Mouse (Mus musculus) intestine, embryonic 16.5 days (tissue): ENCODE data around the gene Lrrc7. TPM values are rescaled to one million over a fixed set of nuclear protein-coding genes. Genes with fewer than 3 reads are reported as not detected.

Source experiments
- ATAC-seq: fragments of 200-750 bp; cut with Nextera tagmentation; 2 replicates; pipeline ENCODE4 v1.8.0; 2017; ENCODE audit warnings: moderate TSS enrichment, moderate library complexity
- H3K27ac ChIP-seq: fragments of 300-500 bp; sonication (generic); 2 replicates; pipeline ENCODE4 v1.5.1; 2014; ENCODE audit warnings: mild to moderate bottlenecking, low read length
- H3K27me3 ChIP-seq: fragments of 300-500 bp; sonication (generic); replicated peaks from 2 replicates; pipeline ENCODE4 v1.6.1; 2014; ENCODE audit warnings: low read length, control low read depth, mixed read lengths; ENCODE audit not compliant: control insufficient read depth, insufficient read depth
- H3K36me3 ChIP-seq: fragments of 300-500 bp; sonication (generic); 2 replicates; pipeline ENCODE4 v1.6.1; 2014; ENCODE audit warnings: low read length, control low read depth; ENCODE audit not compliant: control insufficient read depth, insufficient read depth
- H3K4me1 ChIP-seq: fragments of 300-500 bp; sonication (generic); 2 replicates; pipeline ENCODE4 v1.6.1; 2014; ENCODE audit warnings: low read length, control low read depth, mixed read lengths; ENCODE audit not compliant: control insufficient read depth, insufficient read depth
- H3K4me2 ChIP-seq: fragments of 300-500 bp; sonication (generic); 2 replicates; pipeline ENCODE4 v1.6.1; 2014; ENCODE audit warnings: low read depth, low read length, control low read depth
- H3K4me3 ChIP-seq: fragments of 300-500 bp; sonication (generic); 2 replicates; pipeline ENCODE4 v1.5.1; 2014; ENCODE audit warnings: mild to moderate bottlenecking, low read length
- H3K9ac ChIP-seq: fragments of 300-500 bp; sonication (generic); 2 replicates; pipeline ENCODE4 v1.6.1; 2014; ENCODE audit warnings: low read depth, low read length
- H3K9me3 ChIP-seq: fragments of 300-500 bp; sonication (generic); 2 replicates; pipeline ENCODE4 v1.6.1; 2016; ENCODE audit warnings: low read length, control low read depth; ENCODE audit not compliant: control insufficient read depth
- WGBS: fragments of 180-500 bp; shearing (Covaris S2); extraction: QIAGEN DNeasy Blood & Tissue Kit; methylation state at CpG from one replicate; pipeline ENCODE4 v1.1.7; 2014; 5-methylcytosine and 5-hydroxymethylcytosine counted together
- polyA plus RNA-seq: library from polyadenylated mRNA; unstranded; fragments of >200 nt; fragmentation: Nextera tagmentation; extraction: Ambion mirVana; gene quantifications from 2 replicates; pipeline ENCODE4 v1.2.1, GENCODE M21; 2015

Gene Lrrc7
- polyA plus RNA-seq, 1 experiment from 2014 or later: 0.88 TPM

DNA sequence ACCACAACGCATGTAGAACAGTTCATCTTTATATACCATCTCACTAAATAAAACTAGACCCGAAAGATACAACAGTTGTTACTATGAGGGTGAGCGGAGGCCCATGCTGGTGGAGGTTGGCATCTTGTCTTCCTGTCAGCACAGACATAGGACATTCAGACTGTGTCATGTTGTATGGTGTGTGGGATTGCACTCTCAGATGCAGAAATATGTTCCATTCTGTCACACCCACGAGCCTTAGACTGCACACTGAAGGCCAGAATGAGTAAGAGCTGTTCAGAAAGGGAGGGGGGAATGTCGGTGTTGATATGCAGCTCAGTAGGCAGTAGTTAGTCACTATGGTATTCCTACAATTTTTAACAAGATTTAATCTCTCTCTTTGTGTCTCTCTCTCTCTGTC lies 9.9 kb downstream of the Lrrc7 start:
- ATAC-seq: no peak
- H3K27ac ChIP-seq: no peak overlapping the region
- H3K4me1 ChIP-seq: no peaks in the 10 kb centered on the region
- no peaks in the 10 kb centered on the region for H3K36me3 ChIP-seq
- no peak overlapping the region for H3K4me2 ChIP-seq
- H3K4me3 ChIP-seq: no peak overlapping the region
- H3K9ac ChIP-seq: no peak overlapping the region
- H3K9me3 ChIP-seq: no peaks in the 10 kb centered on the region
- 74% methylated on average over 5 of the region's 5 CpGs for whole genome bisulfite sequencing
- no peaks in the 10 kb centered on the region for H3K27me3 ChIP-seq

DNA sequence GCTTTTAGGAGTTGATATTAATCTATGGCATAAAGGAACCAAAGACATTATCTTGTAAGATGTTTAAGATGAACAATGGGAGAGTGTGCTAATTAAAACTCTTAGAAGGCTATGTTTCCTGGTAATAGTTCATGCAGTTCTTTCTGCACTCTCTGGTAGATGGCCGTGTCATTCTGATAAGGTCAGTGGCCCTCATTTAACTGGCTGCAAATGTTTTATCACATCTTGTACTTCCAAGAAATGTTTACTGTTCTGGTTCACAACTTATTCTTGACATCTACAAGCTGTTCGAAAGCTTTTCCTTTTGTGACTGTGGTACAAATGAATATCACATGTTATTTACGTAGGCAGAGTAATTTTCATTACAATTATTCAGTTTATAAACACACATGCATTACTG lies 18.5 kb downstream of the Lrrc7 start:
- Histone ChIP-seq H3K36me3 (no peaks in the 10 kb centered on the region), H3K4me2 (no peak overlapping the region), H3K27ac (no peak overlapping the region), H3K9ac (no peak overlapping the region), H3K4me3 (no peak overlapping the region), H3K4me1 (no peaks in the 10 kb centered on the region), H3K9me3 (no peaks in the 10 kb centered on the region), H3K27me3 (no peaks in the 10 kb centered on the region)
- ATAC-seq: peak; percentile 48; the same call in 1 of the 2 replicates
- WGBS: 47% methylated on average over 3 of the region's 3 CpGs

DNA sequence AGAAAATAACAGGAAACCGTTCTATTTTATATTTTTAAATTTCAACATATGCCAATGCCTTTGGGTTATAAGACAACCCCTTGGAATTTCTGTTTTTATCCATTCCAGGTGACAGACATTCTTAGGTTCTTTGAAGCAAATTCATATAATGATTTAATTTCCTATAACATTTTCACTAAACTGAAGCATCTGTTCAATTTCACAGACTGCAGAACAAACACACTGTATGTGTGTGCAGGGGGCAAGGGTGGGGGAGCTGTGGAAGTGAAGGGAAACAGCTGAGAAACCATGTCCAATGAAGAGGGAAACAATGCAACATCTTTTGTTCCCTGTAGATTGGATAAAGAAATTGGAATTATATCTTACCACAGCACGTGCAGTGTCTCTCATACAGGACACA lies 29.2 kb downstream of the Lrrc7 start:
- no peaks in the 10 kb centered on the region for H3K4me1 ChIP-seq
- ATAC-seq: no peak
- no peak overlapping the region for H3K27ac ChIP-seq
- 79% methylated on average over 2 of the region's 2 CpGs for WGBS
- no peak overlapping the region for H3K9ac ChIP-seq
- H3K4me2 ChIP-seq: no peak overlapping the region
- no peaks in the 10 kb centered on the region for H3K9me3 ChIP-seq
- H3K36me3 ChIP-seq: no peaks in the 10 kb centered on the region
- no peaks in the 10 kb centered on the region for H3K27me3 ChIP-seq
- H3K4me3 ChIP-seq: no peak overlapping the region

DNA sequence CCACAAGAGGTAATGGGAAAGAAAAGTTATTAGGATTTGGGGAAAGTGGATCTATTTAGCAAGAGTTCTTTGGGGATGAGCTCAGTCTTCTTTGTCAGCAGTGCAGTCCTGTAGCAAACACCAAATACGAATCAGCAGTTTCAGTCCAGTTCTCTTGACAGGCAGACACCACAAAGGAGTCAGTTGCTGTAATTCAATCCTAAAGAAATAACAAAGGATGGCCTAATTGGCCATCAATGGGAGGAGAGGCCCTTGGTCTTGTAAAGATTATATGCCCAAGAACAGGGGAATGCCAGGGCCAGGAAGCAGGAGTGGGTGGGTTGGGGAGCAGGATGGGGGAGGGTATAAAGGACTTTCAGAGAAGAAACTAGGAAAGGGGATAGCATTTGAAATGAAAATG lies 33.5 kb downstream of the Lrrc7 start:
- Histone ChIP-seq H3K4me1 (no peaks in the 10 kb centered on the region), H3K4me2 (no peak overlapping the region), H3K4me3 (no peak overlapping the region), H3K9me3 (no peaks in the 10 kb centered on the region), H3K36me3 (no peaks in the 10 kb centered on the region), H3K27me3 (no peaks in the 10 kb centered on the region), H3K27ac (no peak overlapping the region), H3K9ac (no peak overlapping the region)
- 70% methylated on average over 1 of the region's 1 CpGs for WGBS
- ATAC-seq: no peak

DNA sequence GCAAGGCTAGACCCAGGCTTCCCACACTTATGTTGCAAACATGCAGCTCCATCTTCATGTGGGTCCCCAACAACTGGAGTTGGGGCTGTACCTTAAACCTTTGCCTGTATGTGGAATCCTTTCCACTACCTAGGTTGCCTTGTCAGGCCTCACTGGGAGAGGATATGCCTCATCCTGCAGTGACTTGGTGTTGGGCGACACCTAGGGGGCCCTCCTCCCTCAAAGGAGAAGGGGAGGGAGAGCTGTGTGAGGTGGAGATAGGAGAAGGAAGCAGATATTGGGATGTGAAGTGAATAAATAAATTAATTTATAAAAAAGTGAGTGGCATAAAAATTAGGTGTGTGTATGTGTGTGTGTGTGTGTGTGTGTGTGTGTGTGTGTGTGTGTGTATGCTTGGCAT lies 68.3 kb downstream of the Lrrc7 start:
- Histone ChIP-seq H3K9ac (no peak overlapping the region), H3K27me3 (no peaks in the 10 kb centered on the region), H3K4me3 (no peak overlapping the region), H3K27ac (no peak overlapping the region), H3K36me3 (no peaks in the 10 kb centered on the region), H3K9me3 (no peaks in the 10 kb centered on the region), H3K4me2 (no peak overlapping the region), H3K4me1 (no peaks in the 10 kb centered on the region)
- ATAC-seq: no peak
- WGBS: 94% methylated on average over 1 of the region's 1 CpGs

DNA sequence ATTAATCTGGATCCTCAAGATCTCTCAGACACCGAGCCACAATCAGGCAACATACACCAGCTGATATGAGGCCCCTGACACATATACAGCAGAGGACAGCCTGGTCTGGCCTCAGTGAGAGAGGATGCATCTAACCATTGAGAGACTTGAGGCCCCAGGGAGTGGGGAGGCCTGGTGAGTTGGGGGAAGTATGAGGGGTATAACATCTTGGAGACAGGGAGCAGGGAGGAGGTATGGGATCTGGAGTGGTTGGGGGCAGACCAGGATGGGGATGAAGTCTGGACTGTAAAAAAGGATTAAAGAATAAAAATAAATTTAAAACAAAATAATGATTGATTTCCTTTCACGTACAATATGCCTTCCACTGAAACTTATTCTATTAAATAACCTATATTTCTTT lies 82.3 kb downstream of the Lrrc7 start:
- Histone ChIP-seq H3K4me2 (no peak overlapping the region), H3K9ac (no peak overlapping the region), H3K36me3 (no peaks in the 10 kb centered on the region), H3K9me3 (no peaks in the 10 kb centered on the region), H3K4me3 (no peak overlapping the region), H3K27me3 (no peaks in the 10 kb centered on the region), H3K27ac (no peak overlapping the region), H3K4me1 (no peaks in the 10 kb centered on the region)
- 88% methylated on average over 2 of the region's 2 CpGs for WGBS
- no peak for ATAC-seq

DNA sequence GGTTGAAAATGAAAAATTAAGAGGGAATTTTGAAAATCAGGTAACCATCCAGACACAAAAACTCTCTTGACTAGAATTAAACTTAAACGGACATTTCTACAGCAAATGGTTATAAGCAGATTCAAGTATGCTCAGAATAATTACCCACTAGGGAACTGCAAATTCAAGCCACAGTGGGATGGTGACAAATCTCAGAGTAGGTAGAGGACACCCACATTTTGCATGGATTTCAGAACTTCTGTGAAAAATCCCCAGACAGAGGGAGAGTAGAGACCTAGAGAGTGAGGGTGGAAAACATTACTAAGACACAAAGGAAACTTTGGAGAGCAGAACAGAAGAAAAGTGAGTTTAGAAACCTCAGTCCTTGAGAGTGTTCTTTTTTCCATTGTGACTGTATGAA lies 161.4 kb downstream of the Lrrc7 start:
- no peaks in the 10 kb centered on the region for H3K27me3 ChIP-seq
- ATAC-seq: no peak
- 84% methylated on average over 1 of the region's 1 CpGs for WGBS

DNA sequence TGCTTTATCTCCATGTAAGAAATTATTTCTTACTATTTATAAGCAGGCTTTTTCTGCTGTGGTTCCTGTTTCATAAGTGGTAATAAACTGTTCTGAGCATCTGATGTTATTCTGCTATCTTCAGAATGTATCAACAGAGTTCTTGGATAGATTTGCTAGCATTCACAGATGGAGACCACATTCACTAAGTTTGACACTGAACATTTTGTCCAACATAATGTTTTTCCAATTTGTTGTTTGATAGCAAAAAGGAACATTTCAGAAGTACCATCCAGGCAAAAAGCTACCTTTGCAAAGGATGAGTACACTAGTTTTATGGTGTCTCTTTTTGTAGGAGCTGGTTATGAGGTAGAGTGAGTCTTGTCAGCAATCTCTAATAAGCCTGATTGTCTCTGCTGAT lies 170.5 kb downstream of the Lrrc7 start:
- no peak overlapping the region for H3K27ac ChIP-seq
- ATAC-seq: no peak

More for the DNA sequence above, 161.4 kb downstream of the Lrrc7 start:
- Histone ChIP-seq H3K9ac (no peak overlapping the region), H3K4me1 (no peaks in the 10 kb centered on the region), H3K4me3 (no peak overlapping the region), H3K9me3 (no peaks in the 10 kb centered on the region), H3K36me3 (no peaks in the 10 kb centered on the region), H3K27ac (no peak overlapping the region), H3K4me2 (no peak overlapping the region)

DNA sequence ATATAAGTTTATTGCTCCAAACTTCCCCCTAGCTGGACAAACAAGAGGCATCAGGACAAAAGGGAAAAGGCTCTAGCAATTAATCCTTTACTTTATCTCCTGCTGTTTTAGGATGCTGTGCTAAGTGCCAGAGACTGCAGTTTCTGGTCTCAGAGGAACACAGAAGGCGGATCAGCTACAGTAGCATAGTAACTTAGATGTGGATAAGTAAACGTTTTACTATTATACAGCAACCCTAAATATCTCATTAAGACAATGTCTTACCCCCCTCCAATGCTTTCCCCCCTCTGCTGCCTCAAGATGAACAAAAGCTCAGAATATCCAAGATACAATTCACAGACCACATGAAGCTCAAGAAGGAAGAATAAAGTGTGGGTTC lies 174.0 kb downstream of the Lrrc7 start:
- Histone ChIP-seq H3K4me2 (no peak overlapping the region), H3K9me3 (no peaks in the 10 kb centered on the region), H3K4me3 (no peak overlapping the region), H3K27ac (no peak overlapping the region), H3K36me3 (no peaks in the 10 kb centered on the region), H3K4me1 (no peaks in the 10 kb centered on the region), H3K9ac (no peak overlapping the region), H3K27me3 (no peaks in the 10 kb centered on the region)
- ATAC-seq: no peak
- WGBS: 46% methylated on average over 2 of the region's 2 CpGs

More for the DNA sequence above, 170.5 kb downstream of the Lrrc7 start:
- Histone ChIP-seq H3K4me2 (no peak overlapping the region), H3K9me3 (no peaks in the 10 kb centered on the region), H3K27me3 (0 out of 2 replicates have a peak, but pooled peaks cover 4% of the 10 kb centered on the region), H3K4me3 (no peak overlapping the region), H3K4me1 (no peaks in the 10 kb centered on the region), H3K9ac (no peak overlapping the region), H3K36me3 (no peaks in the 10 kb centered on the region)

DNA sequence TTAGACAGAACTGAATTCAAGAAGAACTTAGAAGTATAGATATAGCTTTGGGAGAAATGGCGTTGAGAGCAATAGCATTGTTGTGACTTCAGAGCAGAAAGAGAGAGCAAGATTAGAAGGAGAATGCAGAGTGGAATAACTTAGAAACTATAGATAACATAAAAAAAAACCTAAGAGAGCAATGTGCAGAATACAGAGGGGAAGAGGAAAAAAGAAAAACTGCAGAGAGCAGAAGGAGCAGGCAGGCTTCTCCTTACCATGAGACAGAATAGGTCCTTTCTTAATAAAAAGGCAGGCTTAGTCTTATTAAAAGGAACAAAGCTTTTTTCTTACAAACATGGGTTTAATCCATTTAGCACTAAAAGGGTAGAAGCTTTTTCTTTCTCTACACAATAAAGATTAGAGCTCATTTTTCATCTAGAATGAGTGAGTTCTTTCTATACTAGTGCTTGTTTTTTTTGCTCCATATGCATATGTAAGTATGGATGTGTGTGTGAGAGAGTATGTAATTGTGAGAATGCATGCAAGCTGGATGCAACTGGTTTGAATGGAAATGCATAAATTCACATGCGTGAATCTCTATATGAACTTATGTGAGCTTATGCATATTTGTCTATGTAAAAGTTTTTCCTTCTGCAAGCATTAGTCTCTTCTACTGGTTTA lies 174.5 kb downstream of the Lrrc7 start:
- H3K4me1 ChIP-seq: no peaks in the 10 kb centered on the region
- H3K4me3 ChIP-seq: no peak overlapping the region
- no peak for ATAC-seq
- 56% methylated on average over 2 of the region's 2 CpGs for WGBS
- H3K27ac ChIP-seq: no peak overlapping the region
- no peaks in the 10 kb centered on the region for H3K36me3 ChIP-seq
- no peak overlapping the region for H3K9ac ChIP-seq
- no peaks in the 10 kb centered on the region for H3K27me3 ChIP-seq
- H3K4me2 ChIP-seq: no peak overlapping the region
- H3K9me3 ChIP-seq: no peaks in the 10 kb centered on the region
